Mouse (Mus musculus): ENCODE data around the gene Spag6.

DNA sequence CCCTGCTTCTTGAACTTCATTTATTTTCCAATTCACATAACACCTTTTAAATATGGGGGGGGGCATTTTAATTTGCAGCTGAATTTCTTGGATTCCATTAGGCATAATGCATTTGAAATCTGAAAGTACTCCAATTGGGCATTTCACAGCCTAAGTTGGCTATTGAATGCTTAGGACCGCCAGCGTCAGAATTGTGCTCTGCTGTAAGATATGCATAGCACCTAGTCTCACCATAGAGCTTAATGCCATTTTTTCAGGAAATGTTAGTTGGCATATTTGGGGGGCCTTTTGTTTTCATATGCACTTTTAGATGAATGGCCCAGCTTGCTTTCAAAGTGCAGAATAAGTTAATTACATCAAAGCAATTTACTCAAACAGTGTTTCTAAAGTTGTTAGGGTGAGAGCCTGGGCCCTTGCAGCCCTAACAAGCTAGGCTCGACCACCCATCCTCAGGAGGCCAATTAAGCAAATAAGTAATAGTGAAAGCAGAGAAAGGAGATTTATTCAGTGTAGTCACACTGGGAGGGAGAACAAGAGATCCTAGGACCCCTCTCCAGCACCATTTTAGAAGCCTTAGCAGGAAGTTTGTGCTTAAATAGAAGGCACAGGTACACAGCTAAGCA is 28.5 kb downstream of the Spag6 start:
- TF ChIP-seq CTCF (IDR thresholded peaks at IDR 0.05; ENCODE audit: low read depth) (no peak), EP300 (IDR thresholded peaks at IDR 0.05; ENCODE audit: low read depth) (no peak)

All from liver, postnatal 0 days (tissue).